Mouse (Mus musculus) urinary bladder, postnatal 14 days (tissue): Measurements from ENCODE around the gene Dnaic2.

Experiments
- DNase-seq: peaks from one replicate; pipeline ENCODE4 v3.0.0; 2021; ENCODE audit warnings: low spot score

Gene Dnaic2

DNA sequence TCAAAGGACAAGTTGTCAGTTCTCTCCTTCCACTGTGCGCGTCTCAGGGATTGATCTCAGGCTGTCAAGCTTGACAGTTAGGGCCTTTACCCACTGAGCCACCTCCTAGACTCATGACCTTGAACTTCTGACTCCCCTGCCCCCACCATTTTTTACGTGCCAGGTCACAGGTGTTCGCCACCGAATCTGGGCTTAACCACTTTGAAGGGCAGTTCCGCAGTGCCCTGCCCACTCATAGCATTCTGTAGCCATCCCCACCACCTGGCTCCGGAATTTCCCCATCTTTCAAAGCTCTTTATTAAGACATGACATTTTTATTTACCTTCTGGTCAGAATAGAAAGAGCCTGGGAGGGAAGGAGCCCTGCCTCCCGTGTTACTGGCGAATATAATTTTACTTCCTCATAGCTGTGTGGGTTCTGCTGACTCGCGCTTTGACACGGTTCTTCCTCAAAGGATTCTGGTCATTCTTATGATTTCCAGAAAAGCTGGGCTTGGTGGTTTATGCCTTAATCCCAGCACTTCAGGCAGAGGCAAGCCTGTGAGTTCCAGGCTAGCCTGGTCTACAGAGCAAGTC, 20.4 kb downstream of the Dnaic2 start:
- no peak for DNase-seq

DNA sequence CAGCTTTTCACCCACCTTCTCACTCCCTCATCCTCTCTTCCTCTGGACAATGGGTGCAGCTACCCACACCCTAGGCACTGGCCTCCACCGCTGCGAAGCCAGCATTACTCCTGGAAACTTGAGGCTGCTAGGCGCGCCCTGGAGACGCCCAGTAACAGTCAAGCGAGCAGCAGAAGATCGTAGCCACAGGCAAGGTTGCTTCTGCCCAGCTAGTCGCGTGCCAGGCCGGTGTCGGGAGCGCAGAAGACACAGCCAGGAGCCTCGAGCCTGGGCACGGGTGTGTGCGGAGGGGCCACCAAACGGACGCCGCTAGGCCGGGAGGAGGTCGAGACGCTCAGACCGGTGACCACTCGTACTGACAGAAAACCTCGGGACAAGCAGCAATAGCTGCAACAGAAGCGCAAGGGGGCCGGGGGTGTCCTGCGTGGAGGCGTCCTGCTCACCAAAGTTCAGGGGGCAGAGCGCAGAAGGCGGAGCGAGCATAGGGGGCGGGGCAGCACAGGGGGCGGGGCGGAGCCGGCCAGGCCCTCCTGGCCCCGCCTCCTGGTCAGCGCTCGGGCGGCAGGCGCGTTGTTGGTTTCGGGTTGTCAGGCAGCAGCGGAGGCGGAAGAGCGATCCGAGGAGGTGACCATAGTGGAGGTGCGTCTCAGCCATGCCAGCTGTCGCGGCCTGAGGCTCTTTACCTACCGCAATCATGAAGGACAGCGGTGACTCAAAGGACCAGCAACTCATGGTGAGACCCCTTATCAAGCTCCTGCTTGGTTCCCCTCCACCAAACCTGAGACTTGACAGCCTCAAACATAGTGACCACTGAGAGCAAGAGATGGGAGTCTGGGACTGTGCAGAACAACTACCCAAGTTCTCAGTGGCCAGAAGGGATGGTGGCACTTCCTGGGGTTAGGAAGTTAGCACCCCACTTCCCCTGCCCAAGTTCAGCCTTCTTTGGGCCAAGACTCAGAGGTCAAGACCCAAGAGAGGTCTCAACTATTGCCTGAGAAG, 37.9 kb downstream of the Dnaic2 start, which contains the start of gene Kif19a:
TSS of gene Kif19a (plus strand) at position 569 of the 999 bp plus-strand sequence.
- DNase-seq = peak; percentile 57

DNA sequence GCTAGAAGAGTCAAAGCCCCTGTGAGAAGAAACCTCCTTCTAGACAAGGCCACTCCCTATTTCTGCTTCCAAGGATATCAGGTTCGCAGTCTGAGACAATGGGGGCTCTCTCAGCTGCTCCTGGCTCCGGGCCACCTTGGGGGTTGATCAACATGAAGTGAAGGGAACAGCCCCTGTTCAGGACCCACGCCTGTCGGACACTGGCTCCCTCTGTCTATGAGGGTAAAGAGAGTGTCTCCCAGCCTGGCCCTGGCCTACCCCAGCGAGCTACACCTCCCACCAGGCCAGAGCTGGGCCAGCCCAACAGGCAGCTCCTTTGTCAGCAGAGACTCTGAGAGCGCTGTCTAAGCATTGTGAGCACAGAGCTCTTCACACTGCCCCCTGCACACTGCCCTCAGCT, 42.7 kb downstream of the Dnaic2 start:
- no peak for DNase-seq

DNA sequence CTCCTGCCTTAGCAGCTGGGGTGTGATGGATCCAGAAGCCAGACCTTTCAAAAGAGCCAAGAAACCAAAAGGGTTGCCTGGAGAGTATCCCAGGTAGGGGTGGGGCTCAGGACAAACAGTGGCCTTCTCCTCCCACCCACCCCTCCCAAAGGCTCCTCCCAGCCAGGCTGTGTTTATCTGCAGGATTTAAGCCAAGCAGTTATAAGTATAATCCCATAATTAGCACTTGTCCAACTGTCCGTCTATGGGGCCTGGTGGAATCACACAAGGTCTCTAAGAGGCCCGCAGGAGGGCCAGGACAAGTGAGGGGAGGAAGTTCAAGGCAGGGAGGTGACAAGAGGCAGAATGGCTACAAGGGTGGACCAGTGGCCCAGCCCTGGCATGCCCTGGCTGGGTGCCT, 44.7 kb downstream of the Dnaic2 start:
- no peak for DNase-seq

DNA sequence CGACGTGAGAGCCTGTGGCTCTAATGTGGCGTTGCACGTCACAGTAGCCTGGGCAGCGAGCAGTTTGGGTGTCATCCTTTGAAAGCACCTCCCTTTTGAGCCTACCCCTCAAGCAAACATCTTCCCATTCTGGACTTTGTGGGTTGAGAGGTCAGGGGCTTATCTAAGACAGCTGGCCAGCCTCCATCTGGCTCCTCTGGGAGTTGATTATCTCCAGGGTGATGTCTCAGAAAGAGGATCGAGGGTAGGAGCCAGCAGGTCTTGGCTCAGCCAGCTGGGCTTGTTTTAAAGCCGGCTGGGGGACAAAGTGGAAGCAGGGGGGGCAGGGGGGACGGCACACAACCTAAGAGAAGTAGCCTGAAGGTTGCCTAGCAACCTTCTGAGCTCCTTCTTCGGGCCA, 52.9 kb downstream of the Dnaic2 start:
- no peak for DNase-seq

DNA sequence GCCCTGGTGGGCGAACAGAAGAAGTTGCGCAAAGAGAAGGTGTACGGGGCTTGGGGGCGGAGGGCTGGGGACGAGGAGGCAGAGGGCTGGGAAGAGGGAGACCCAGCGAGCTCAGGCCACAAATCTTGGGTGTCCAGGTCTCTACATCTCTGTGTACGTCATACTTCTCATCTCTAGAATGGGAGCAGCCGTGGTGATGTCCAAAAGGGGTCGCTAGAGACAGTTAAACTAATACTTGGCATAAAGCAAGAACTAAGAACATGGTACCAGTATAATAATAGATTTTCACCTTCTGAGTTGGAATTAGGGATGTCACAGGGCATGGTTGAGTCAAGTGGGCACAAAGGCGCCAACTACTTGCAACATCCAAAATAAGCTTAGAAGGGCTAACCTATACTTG, 58.7 kb downstream of the Dnaic2 start:
- DNase-seq = no peak

DNA sequence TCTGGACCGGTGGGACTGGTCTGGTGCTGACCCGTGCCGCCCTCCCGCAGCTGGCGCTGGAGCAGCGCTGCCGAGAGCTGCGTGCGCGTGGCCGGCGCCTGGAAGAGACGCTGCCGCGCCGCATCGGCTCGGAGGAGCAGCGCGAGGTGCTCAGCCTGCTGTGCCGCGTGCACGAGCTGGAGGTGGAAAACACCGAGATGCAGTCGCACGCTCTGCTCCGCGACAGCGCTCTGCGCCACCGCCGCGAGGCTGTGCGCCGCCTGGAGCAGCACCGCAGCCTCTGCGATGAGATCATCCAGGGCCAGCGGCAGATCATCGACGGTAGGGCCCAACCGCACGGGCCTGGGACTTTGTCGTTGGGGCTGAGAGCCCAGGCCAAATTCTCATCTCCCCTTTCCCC, 59.1 kb downstream of the Dnaic2 start:
- no peak for DNase-seq

DNA sequence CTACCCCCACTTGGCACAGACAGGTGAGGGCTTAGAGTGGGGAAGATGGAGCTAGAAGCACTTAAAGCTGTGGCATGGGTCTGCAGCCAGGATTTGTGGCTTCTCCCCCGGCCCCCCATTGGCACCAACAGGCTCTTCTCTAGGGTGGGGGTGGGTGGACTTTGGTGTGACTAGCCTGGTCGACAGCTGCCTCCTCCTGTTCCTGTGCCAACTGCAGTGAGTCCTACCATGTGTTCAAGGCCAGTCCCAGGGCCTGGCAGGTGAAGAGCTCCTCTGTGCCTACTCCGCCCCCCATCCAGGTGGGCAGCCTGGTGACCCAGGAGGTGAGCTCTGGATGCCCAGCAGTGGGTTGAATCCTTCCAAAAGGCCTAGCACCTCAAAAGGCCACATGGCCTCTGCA, 60.4 kb downstream of the Dnaic2 start:
- no peak for DNase-seq

DNA sequence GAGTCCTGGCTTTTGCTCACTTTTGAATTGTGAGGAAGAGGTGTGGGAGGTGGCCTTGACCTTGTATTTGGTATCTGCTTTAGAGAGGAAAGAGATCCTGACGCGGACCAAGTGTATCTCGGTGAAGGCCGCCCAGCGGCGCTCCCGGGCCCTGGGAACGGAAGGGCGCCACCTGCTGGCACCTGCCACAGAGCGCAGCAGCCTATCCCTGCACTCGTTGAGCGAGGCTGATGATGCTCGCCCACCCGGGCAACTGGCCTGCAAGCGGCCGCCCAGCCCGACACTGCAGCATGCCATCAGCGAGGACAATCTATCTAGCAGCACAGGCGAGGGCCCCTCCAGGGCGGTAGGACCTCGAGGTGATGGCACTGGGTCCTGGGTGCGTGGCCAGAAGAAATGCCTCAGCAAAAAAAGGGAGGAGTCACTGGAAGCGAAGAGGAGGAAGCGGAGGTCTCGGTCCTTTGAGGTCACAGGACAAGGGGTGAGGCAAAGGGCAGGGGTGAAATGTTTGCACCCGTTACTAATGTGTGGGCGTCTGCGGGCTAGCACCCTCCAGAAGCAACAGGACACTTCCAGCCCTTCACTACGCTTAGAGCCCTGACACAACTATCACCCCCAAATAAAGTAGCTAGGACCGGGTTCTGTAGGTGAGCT, 62.0 kb downstream of the Dnaic2 start:
- DNase-seq = peak; percentile 80

DNA sequence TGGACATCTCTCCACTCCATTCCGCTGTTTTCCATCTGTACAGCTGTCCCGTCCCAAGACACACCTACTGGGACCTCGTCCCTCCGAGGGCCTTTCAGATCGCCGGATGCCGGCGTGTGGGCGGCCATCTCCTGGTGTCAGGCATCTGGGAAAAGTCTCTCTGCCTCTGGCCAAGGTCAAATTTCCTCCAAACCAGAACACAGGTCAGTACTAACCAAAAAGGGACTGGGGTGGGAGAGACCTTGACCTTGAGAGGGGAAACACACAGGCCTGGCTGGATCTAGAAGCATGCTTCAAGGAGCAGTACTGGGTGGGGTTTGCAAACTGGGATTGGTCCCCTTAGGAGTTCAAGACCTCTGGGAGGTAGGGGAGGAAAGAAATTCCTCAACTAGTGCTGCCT, 62.5 kb downstream of the Dnaic2 start:
- no peak for DNase-seq

DNA sequence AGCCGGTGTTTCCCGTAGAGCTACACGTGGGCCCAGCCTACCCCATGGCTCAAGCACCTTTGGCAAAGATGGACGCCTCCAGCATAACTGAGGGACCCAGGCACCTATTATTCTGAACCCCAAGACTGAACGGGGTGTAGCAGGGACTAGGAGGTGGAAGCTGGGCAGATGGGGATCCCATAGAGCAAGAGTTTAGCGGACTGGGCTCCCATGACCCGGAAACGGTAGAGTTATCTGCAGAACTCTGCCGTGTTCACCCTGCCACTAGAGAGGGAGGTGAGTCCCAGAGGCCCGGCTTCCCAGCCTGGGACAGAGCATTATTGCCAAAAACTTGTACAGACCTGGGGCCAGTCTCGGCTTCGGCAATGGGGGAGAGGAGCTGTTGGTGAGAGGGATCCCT, 63.0 kb downstream of the Dnaic2 start:
- DNase-seq = no peak

DNA sequence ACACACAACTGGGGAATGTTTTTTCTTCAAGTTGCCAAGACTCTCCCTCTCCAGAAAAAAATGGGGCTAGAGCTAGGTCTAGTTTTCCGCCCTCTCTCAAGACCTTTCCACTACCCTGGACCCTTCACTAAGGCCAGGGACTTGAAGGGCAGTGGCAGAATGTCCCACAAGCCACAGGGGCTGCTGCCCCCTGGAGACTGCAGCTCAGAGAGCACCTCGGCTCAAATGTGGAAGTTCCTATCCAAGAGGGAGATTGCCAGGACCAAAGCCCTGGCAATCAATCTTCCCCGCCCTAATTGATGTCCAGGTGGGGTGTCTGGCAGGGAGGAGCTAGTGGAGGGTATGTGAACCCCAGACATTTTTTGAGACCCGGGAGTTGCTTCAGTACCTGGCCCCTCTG, 63.6 kb downstream of the Dnaic2 start:
- DNase-seq = no peak

DNA sequence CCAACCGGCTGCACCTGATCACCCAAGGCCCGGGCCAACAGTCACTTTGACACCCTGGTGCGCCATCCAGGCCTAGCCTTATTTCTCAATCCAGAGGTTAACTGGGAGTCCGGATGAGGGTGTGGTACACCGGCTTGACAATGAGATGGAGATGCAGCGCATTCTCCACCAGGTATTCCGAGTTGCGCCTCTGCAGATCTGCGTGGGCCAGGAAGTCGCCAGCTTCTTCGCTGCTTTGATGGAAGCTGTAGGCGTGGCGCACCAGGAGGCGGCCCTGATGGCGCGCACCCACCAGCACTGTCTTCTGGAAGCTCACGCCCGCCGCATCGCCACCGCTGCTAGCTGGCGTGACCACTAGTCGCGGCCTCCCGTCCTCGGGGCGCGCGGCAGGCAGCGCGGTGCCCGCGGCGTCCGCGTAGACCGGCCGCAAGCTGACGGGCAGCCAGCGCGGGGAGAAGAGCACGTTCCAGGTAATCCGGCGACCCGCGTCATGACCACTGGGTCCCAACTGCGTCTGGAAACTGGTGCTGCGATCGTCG, 64.2 kb downstream of the Dnaic2 start:
- no peak for DNase-seq

DNA sequence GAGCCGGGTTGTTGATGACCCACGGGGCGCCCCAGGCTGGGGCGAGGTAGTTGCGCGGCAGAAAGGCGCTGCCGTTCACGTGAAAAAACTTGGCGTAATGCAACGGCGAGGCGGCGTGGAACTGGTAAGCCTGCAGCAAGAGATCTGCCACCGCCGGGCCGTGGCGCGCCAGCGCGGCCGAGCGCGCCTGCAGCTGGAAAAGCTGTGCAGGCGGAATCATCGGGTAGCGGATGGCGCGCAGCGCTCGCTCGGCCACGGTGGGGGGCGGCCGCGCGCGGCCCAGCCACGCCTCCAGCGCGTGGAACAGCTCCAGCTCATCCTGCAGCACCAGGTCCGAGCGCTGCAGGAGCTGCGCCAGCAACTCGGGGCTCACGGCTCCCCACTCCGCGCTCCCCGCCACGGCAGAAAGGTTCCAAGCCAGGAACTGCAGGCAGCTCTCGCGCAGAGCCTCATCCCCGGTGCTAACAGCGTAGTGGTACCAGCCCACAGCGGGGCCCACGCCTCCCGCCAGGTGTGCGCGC, 64.7 kb downstream of the Dnaic2 start:
- DNase-seq = no peak

DNA sequence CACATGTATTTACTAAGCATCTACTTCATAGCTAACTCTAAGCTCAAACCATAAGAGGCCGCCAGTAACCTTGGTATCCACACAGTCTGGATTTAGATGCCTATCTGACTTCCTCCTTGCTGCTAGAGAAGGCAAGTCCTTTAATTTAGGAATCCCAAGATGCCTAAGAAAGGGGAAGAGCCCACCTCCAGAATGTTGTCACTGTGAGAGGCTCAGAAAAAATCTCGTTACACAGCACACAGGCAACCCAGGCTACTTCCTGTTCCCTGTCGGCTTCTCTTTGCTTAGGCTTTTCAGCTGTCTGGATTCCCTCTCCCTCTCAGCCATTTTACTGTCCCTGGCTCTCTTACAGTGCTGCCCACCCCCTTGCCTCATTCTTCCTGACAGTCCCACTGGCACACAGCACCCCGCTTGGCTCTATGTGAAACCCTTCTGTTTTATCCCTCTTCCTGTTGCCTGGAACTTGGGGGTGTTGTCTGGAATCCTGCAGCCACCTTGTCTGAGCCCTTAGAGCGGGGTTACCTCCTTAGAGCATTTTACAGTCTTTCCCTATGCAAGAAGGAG, 65.8 kb downstream of the Dnaic2 start:
- DNase-seq = no peak

DNA sequence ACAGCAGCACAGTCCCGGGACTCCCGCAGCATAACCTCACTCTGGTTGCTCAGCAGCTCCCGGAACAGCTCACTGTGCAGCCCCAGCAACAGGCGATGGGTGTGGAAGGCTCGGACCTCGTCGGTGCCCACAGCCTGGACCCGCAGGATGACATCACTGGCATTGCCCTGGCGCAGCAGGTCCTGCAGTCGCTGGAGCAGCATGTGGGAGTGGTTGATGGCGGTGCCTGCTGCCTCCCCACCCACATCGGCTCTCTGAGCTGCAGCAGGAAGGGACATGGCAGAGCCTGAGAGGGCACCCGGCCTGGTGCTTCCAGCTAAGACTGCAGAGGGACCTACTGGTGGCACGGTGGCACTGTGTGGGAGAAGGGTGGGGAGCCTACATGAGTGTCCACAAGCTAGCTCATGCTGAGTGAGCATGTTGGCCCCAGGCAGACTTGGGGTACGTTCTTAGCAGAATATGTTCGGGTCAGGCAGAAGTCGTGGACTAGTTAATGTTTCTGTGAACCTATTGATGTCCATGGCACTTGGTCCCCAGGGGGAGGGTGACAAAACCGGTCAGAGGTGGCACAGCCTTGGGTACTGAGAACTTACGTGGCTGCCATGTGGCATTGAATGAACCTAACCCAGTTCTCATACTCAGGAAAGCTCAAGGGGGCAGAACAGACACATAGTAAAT, 66.8 kb downstream of the Dnaic2 start:
- DNase-seq = no peak

DNA sequence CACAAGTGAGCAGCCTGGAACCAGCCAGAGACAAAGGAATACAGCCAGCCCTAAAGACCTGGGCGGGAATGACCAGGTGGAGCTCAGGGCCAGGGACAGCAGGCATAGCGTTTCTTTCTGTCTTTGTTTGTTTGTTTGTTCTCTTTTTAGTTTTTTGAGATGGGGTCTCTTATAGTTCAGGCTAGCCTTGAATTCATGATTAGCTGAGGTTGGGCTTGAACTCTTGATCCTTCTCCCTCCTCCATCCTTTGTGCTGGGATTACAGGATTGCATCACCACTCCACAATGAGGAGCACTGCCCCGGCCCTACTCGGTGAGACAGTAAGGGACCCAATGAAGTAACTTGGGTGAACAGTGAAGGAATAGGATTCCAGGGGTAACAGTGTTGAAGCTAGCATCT, 67.5 kb downstream of the Dnaic2 start:
- no peak for DNase-seq

DNA sequence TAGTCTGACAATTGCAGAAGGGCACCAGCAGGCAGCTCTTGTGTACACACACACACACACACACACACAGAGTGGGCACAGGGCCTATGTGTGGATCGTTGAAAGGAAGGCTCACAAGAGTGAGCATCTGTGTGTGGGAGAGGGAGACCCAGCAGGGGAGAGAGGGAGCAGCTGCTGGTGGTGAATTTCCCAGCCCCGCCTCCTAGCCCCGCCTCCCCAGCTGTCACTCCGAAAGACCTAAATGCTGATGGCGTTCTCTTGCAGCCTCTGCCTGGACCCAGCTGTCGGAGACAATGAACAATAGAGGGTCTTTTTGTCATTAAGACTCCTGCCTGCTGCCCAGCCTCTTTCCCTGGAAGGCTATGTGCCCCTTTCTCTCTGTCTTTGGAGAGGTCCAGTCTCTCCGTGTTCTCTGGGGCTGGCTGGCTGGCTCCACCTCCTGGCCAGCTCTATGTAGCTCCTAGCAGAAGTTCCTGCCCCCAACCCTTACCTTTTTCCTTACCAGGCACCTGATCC, 68.1 kb downstream of the Dnaic2 start:
- peak; percentile 24 for DNase-seq

DNA sequence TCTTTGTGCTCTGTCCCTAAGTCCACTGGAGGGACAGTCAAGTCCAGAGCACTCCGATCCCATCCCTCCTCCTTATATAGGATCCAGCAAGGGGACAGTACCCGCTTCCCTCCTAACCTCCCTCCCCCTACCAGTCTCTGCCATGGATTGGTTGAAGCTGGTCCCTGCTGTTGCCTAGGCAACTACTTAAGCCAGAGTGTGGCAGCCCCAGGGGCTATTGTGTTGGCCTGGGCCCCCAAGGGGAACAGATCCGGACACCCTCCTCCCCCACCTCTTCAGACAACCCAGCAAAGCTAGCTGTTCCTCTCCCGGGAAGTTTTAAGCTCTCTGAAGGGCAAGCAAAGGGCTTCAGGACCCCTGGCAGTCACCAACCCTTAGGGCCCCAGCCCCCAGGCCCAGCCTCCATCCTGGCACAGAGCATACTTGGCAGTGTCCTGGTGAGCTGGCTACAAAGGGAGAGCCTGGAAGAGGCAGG, 68.7 kb downstream of the Dnaic2 start, which contains the start of gene Btbd17:
TSS of gene Btbd17 (minus strand) at position 98 of the 475 bp plus-strand sequence.
- no peak for DNase-seq

DNA sequence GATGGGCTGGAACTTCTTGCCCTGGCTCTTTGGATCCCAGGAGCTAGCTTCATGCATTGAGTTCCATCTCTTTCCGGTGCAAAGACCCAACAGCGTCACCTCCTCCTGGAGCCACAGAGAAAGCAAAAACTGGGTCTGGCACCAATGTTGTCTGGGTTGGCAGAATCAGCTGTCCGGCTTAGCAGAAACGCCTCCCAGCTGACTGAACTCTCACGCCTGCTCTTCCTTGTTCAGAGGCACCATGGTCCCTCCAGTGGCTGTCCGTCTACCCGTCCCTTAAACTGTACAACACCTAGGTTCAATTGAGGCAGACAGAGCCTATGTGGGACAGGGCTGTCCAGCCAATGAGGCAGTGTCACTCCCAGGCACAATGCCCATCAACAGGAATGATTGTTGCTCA, 70.0 kb downstream of the Dnaic2 start:
- no peak for DNase-seq

DNA sequence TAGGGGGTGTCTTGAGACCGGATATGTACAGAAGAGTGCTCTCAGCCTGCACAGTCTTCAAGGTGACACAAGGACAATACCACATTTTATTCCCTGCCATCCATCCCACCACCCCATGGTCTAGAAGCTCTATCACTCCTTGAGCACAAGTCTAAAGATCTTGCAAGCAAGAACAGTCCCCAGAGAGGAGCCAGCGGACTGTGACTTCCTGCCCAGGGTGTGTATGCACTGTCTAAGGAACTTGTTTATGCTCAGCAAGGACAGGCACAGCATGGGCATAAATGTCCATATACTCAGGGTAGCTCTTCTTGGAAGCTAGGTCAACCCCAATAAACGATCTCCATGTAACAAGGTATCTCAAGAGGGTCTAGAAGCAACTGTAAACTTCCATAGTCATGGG, 70.8 kb downstream of the Dnaic2 start:
- DNase-seq = no peak
